Mouse (Mus musculus) limb, embryonic 11.5 days (tissue): ENCODE data around the gene Arl6ip6. TPM values are rescaled to one million over a fixed set of nuclear protein-coding genes. Genes with fewer than 3 reads are reported as not detected.

Source experiments
- ATAC-seq: fragments of 200-750 bp; cut with Nextera tagmentation; 2 replicates; pipeline ENCODE4 v1.8.0; 2017; ENCODE audit warnings: low read depth; ENCODE audit not compliant: insufficient number of reproducible peaks, low FRiP score, low TSS enrichment
- DNase-seq: peaks from one replicate; pipeline ENCODE4 v3.0.0-alpha.2; 2015; ENCODE audit warnings: low spot score
- H3K27ac ChIP-seq: fragments of 300-500 bp; sonication (generic); replicated peaks from 2 replicates; pipeline ENCODE4 v1.5.1; 2014; ENCODE audit warnings: low read depth, mild to moderate bottlenecking, low read length
- H3K27me3 ChIP-seq: fragments of 300-500 bp; sonication (generic); 2 replicates; pipeline ENCODE4 v1.6.1; 2014; ENCODE audit warnings: mild to moderate bottlenecking, low read length, mixed read lengths; ENCODE audit not compliant: control insufficient read depth, insufficient read depth
- H3K36me3 ChIP-seq: fragments of 300-500 bp; sonication (generic); 2 replicates; pipeline ENCODE4 v1.6.1; 2014; ENCODE audit warnings: mild to moderate bottlenecking, low read length, moderate library complexity, mixed read lengths; ENCODE audit not compliant: control insufficient read depth, insufficient read depth
- H3K4me1 ChIP-seq: fragments of 300-500 bp; sonication (generic); 2 replicates; pipeline ENCODE4 v1.6.1; 2014; ENCODE audit warnings: low read length, mixed read lengths; ENCODE audit not compliant: control insufficient read depth, insufficient read depth
- H3K4me2 ChIP-seq: fragments of 300-500 bp; sonication (generic); 2 replicates; pipeline ENCODE4 v1.6.1; 2014; ENCODE audit warnings: low read depth, mild to moderate bottlenecking, moderate library complexity; ENCODE audit not compliant: severe bottlenecking
- H3K4me3 ChIP-seq: fragments of 300-500 bp; sonication (generic); 2 replicates; pipeline ENCODE4 v1.5.1; 2014; ENCODE audit warnings: low read depth, low read length
- H3K9ac ChIP-seq: fragments of 300-500 bp; sonication (generic); 2 replicates; pipeline ENCODE4 v1.6.1; 2014; ENCODE audit warnings: mild to moderate bottlenecking, low read length
- H3K9me3 ChIP-seq: fragments of 300-500 bp; sonication (generic); 2 replicates; pipeline ENCODE4 v1.6.1; 2016; ENCODE audit warnings: low read length; ENCODE audit not compliant: control insufficient read depth
- WGBS: fragments of 180-500 bp; shearing (Covaris S2); extraction: QIAGEN DNeasy Blood & Tissue Kit; methylation state at CpG from one replicate; pipeline ENCODE4 v1.1.7; 2014; 5-methylcytosine and 5-hydroxymethylcytosine counted together
- polyA plus RNA-seq: library from polyadenylated mRNA; unstranded; fragments of >200 nt; fragmentation: Nextera tagmentation; extraction: Ambion mirVana; gene quantifications from 2 replicates; pipeline ENCODE4 v1.2.1, GENCODE M21; 2014

Gene Arl6ip6
- 60.6 and 64.3 TPM in 2 replicates for polyA plus RNA-seq

DNA sequence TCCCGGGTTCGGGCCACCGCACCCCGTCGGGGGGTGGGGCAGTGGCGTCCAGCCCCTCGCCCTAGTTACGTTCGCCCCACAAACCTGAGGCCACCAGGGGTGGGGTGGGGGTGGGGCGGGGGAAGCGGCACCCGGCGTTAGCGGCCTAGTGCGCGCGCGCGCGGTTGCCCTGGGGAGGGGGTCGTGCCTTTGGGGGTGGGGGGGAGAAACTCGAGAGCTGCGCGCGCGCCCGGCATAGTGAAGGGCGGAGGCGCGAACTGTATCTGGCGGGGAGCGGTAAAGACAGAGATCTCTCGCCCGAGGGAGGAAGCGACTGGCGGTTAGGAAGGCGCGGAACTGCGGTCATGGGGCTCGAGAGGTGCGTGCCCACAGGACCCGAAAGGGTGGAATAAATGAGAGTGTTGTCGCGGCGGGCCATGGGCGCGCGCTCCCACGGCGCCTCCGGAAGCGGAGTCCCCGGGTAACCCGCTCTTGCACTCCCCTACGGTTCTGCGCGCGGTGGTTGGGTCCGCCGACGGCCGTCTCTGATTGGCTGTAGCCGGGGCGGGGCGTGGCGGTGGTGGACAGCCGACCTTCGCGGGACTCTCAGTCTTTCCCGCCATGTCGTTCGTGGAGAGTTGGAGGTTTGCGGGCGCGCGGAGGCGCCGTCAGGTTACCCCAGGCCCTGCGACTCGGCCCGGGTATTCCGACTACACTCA, at the start of gene Arl6ip6:
TSS of gene Arl6ip6 (plus strand) at position 204 of the 698 bp plus-strand sequence.
- peak; percentile 88 for ATAC-seq

DNA sequence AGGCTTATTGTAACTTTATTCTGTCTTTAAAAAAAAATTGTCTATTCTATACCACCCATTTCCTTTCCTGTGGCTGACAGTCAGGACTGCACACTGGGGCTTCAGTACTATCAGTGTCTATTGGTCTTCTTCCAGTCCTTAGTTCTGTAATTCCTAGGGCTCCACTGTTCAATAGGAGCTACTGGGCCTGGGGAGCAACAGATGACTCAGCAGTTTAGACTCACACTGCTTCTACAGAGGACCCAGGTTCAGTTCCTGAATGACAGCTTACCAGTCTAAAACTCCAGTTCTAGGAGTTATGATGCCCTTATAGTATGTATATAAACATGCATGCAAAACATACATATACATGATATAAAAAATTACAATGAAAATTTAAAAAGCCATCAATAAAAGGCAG, 44.7 kb upstream of the Arl6ip6 start:
- no peak overlapping the region for H3K4me3 ChIP-seq
- ATAC-seq (no peak), DNase-seq (no peak)
- H3K27me3 ChIP-seq: no peaks in the 10 kb centered on the region
- H3K4me1 ChIP-seq: no peaks in the 10 kb centered on the region
- H3K9ac ChIP-seq: no peak overlapping the region
- no peak overlapping the region for H3K4me2 ChIP-seq
- H3K9me3 ChIP-seq: no peaks in the 10 kb centered on the region
- peaks cover 11% of the 10 kb centered on the region for H3K36me3 ChIP-seq
- no peak overlapping the region for H3K27ac ChIP-seq

More for the DNA sequence above, at the start of gene Arl6ip6:
- Histone ChIP-seq H3K27me3 (no peaks in the 10 kb centered on the region), H3K4me1 (no peaks in the 10 kb centered on the region), H3K9ac (peak within 1 kb of the TSS; percentile 92), H3K4me3 (peak within 1 kb of the TSS; percentile 86), H3K27ac (peak within 1 kb of the TSS; percentile 91), H3K36me3 (peaks cover 11% of the 10 kb centered on the region; the same call in 1 of the 2 replicates), H3K4me2 (peak within 1 kb of the TSS; percentile 45), H3K9me3 (no peaks in the 10 kb centered on the region)
- DNase-seq: peak; percentile 99
- under 1% methylated on average over 80 of the region's 82 CpGs for WGBS

DNA sequence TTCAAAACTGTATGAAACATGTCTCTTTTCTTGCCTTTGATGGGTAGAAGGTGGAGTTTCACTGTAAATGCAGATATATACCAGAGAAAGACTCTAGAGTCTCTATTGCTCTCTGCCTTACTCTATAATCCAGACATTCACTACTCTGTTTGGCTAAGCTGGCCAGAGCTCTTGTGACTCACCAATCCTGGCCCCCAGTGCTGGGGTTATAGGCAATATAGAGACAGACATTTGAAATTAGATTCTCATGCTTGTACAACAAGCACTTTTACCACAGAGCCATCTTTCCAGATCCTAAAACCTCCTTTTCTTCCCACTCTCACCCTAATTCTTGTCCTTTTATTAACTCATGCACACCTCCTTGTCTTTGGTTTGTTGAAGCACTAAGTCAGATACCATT, 17.6 kb upstream of the Arl6ip6 start:
- Histone ChIP-seq H3K27ac (no peak overlapping the region), H3K4me3 (no peak overlapping the region), H3K27me3 (no peaks in the 10 kb centered on the region), H3K4me2 (no peak overlapping the region), H3K36me3 (no peaks in the 10 kb centered on the region; the same call in none of the 2 replicates), H3K9ac (no peak overlapping the region), H3K9me3 (no peaks in the 10 kb centered on the region), H3K4me1 (no peaks in the 10 kb centered on the region)
- ATAC-seq (no peak), DNase-seq (no peak)

DNA sequence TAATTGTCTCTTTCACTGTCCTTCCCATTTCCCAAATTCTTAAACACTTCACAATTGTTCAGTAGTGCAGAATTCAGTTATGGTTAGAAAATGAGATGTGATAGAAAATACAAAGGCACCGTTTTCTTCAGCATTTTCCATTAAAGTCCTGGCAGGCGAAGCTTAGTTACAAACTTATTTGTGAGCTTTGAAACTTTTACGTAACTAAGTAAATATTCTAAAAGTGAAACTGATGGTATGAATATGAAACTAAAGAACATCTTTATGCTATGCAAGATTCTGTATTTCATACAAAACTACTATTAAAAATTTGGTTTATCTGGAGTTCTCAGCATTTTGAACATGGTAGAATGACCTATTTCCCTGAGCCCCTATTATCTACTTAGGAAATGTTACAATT, 12.6 kb upstream of the Arl6ip6 start:
- H3K4me2 ChIP-seq: no peak overlapping the region
- no peak overlapping the region for H3K4me3 ChIP-seq
- 95% methylated on average over 3 of the region's 3 CpGs for WGBS
- H3K36me3 ChIP-seq: no peaks in the 10 kb centered on the region; the same call in none of the 2 replicates
- H3K9ac ChIP-seq: no peak overlapping the region
- H3K27ac ChIP-seq: no peak overlapping the region
- no peak for DNase-seq
- H3K4me1 ChIP-seq: no peaks in the 10 kb centered on the region
- no peaks in the 10 kb centered on the region for H3K9me3 ChIP-seq
- ATAC-seq: no peak
- H3K27me3 ChIP-seq: no peaks in the 10 kb centered on the region

DNA sequence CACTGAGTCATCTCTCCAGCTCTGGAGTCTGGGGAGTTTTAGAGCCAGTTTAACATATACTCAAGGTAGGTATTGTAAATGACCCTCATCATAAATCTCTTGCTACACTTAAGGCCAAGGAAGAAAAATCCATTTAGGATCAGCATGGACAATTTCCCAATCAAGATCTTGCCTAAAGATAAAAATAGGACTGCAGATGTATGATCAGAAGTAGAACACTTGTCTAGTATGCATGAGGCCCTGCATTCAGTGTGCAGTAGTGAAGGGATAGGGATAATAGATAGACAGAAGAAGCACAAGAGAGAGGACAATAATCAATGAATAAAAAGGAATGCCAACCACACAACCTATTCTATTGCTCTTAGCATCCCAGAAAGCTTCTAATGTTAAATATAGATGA, 11.7 kb upstream of the Arl6ip6 start:
- Histone ChIP-seq H3K4me1 (no peaks in the 10 kb centered on the region), H3K9me3 (no peaks in the 10 kb centered on the region), H3K4me3 (no peak overlapping the region), H3K36me3 (no peaks in the 10 kb centered on the region; the same call in none of the 2 replicates), H3K27me3 (no peaks in the 10 kb centered on the region), H3K4me2 (no peak overlapping the region), H3K27ac (no peak overlapping the region), H3K9ac (no peak overlapping the region)
- no peak for DNase-seq
- ATAC-seq: no peak

DNA sequence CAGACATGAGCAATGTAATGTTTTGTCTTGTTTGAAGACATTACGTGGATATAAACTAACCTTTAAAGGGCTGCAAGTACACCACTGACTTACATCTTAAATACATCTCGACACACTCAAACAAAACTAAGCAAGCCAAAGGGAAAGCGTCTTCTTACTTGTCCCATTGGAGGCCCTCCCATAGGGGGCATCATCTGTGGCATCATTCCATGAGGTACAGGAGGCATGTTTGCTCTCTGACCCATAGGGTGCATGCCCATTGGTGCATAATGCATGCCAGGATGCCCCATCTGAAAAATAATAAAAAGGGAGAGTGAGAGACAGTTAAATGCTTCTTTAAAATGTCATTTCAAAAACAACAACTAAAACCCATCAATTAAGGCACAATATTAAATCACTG, 1.7 kb upstream of the Arl6ip6 start:
- Histone ChIP-seq H3K4me3 (peak overlapping the region; percentile 86; the same call in 1 of the 2 replicates), H3K4me2 (peak overlapping the region; percentile 39), H3K9me3 (no peaks in the 10 kb centered on the region), H3K9ac (no peak overlapping the region), H3K36me3 (0 out of 2 replicates have a peak, but pooled peaks cover 3% of the 10 kb centered on the region), H3K27ac (no peak overlapping the region), H3K27me3 (no peaks in the 10 kb centered on the region), H3K4me1 (no peaks in the 10 kb centered on the region)
- WGBS: 77% methylated on average over 3 of the region's 3 CpGs
- ATAC-seq (no peak), DNase-seq (no peak)

DNA sequence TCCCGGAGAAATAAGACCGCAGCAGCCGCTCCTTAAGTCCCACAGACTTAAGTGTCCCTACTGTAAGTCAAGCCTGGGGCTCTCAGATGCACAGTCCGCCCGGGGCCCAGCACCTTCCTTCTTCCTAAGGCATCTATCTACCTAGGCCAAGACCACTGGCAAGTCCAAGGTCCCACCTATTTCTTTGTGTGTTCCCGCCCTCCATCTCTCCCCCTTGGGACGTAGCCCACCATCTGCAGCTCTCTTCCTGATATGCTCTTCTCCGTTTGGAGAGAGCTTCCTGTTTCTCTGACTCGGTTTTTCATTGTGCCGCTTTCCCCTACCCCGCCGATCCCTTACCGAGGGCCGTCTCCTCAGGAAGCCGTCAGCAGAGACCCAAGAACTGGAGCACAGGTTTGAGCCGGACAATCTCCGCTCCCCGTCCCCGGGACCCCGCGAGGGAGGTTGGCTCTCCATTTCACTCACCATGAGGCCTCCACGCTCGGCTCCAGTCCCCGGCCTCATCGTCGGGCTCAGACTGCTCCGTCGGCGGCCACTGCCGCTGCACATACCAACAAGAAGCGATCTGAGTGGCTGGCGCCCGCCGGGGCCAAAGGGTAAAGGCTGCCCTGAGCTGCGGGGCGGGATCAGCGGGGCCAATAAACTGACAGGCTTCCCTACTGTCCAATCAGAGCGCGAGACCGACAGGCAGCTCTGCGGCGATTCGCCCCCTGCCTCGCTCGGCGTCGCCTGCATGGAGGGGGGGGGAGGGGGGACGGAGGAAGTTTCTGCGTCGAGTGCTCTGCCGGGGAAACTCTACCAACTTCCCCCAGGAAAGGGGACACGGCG, 628 bp upstream of the Arl6ip6 start, which contains the start of gene Prpf40a:
TSS of gene Prpf40a (minus strand) at position 601 of the 828 bp plus-strand sequence.
- ATAC-seq: peak; percentile 97
- Histone ChIP-seq H3K27me3 (no peaks in the 10 kb centered on the region), H3K4me3 (peak within 1 kb of the TSS; percentile 86), H3K27ac (peak within 1 kb of the TSS; percentile 91), H3K4me1 (no peaks in the 10 kb centered on the region), H3K36me3 (peaks cover 10% of the 10 kb centered on the region; the same call in 1 of the 2 replicates), H3K4me2 (peak within 1 kb of the TSS; percentile 45), H3K9me3 (no peaks in the 10 kb centered on the region), H3K9ac (peak within 1 kb of the TSS; percentile 92)
- WGBS: under 1% methylated on average over 52 of the region's 53 CpGs
- peak; percentile 100 for DNase-seq

DNA sequence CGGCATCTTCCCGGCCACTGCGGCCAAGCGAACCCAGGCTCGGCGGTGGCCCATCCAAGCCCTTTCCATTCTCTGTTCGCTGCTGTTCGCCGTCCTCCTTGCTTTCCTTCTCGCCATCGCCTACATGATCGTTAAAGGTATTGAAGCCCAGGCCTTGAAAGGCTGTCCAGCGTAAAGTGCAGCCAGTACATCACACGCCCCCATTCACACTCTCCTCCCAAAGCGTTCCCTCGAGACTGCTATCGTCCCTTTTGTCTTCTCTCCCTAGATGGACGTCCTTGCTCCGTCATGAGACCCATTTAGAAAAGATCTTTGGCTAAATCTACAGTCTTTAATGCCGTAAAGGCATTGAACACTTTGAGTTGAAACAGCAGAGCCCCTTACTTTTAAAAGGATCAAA, 860 bp downstream of the Arl6ip6 start:
- Histone ChIP-seq H3K36me3 (peaks cover 11% of the 10 kb centered on the region; the same call in 1 of the 2 replicates), H3K4me2 (peak overlapping the region; percentile 45), H3K4me1 (no peaks in the 10 kb centered on the region), H3K9ac (peak overlapping the region; percentile 92), H3K4me3 (peak overlapping the region; percentile 86), H3K27ac (peak overlapping the region; percentile 91; the same call in 1 of the 2 replicates), H3K27me3 (no peaks in the 10 kb centered on the region), H3K9me3 (no peaks in the 10 kb centered on the region)
- no peak for DNase-seq
- under 1% methylated on average over 20 of the region's 20 CpGs for WGBS
- ATAC-seq: peak; percentile 2
